Mouse (Mus musculus) liver, adult (tissue): Measurements from ENCODE around the gene Mturn.

Source experiments
- GATA4 ChIP-seq: IDR thresholded peaks from 2 replicates; pipeline ENCODE4 v1.6.1; 2014; ENCODE audit warnings: mild to moderate bottlenecking, low read length; ENCODE audit not compliant: insufficient replicate concordance

Mturn gene

GRCm38 (mm10) chr6:54680891-54681745 lies at the start of gene Mturn:
Gene Mturn (plus strand): TSS chr6:54681624.
- TF ChIP-seq GATA4 = no peak

GRCm38 (mm10) chr6:54639877-54640276 lies 41.5 kb upstream of the Mturn start:
- no peak for TF ChIP-seq GATA4

GRCm38 (mm10) chr6:54641953-54642352 lies 39.5 kb upstream of the Mturn start:
- no peak for TF ChIP-seq GATA4

GRCm38 (mm10) chr6:54643181-54643580 lies 38.2 kb upstream of the Mturn start:
- no peak for TF ChIP-seq GATA4

- no peak for TF ChIP-seq GATA4
These were observed 25.8 kb upstream of the Mturn start for GRCm38 (mm10) chr6:54655471-54656095.

GRCm38 (mm10) chr6:54657861-54658260 lies 23.6 kb upstream of the Mturn start:
- no peak for TF ChIP-seq GATA4

- TF ChIP-seq GATA4 = no peak
These were observed 11.6 kb upstream of the Mturn start for GRCm38 (mm10) chr6:54669868-54670267.

- no peak for TF ChIP-seq GATA4
These were observed 8.5 kb upstream of the Mturn start for GRCm38 (mm10) chr6:54672901-54673300.

GRCm38 (mm10) chr6:54679686-54680085 lies 1.7 kb upstream of the Mturn start:
- TF ChIP-seq GATA4 = no peak

- no peak for TF ChIP-seq GATA4
These were observed 463 bp downstream of the Mturn start for GRCm38 (mm10) chr6:54681746-54682428.

GRCm38 (mm10) chr6:54684085-54684484 lies 2.7 kb downstream of the Mturn start:
- no peak for TF ChIP-seq GATA4

- TF ChIP-seq GATA4 = no peak
These were observed 3.7 kb downstream of the Mturn start for GRCm38 (mm10) chr6:54685103-54685502.

GRCm38 (mm10) chr6:54685716-54686395 lies 4.4 kb downstream of the Mturn start:
- TF ChIP-seq GATA4 = no peak

GRCm38 (mm10) chr6:54686946-54687737 lies 5.7 kb downstream of the Mturn start:
- TF ChIP-seq GATA4 = no peak

GRCm38 (mm10) chr6:54688467-54689323 lies 7.3 kb downstream of the Mturn start:
- no peak for TF ChIP-seq GATA4
